In the genomic region with DNA sequence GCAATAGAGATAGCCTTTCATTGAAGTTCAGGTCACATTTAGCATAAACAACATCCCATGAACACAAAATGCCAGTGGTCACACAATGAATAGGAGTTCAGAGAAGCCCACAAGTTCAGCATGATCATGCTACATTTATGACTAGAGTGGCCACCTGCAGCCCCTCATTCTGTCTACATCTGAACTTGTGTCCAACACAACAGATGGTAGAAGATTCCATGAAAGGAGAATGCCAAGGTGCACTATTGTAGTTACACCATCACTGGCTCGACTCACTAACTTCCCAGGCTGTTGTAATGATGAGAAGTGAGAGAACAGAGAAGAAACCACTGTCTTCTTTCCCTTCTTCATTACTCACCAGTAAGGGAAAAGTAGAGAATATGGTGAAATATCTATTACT, we compare ENCODE assay signal across 26 mouse cellular contexts.
"Had no signal": no experiment of that assay in that cellular context is flagged by ENCODE, and none has a peak within 500 bp of the region (broad histone marks: within the 10 kb centered on the region; RNA-seq: fewer than 3 reads in every experiment).

No protein-coding gene starts in this region.

- H3K9me3 ChIP-seq: embryonic facial prominence, embryonic 10.5 days; embryonic facial prominence, embryonic 12.5 days; embryonic facial prominence, embryonic 13.5 days; embryonic facial prominence, embryonic 15.5 days; forebrain, embryonic 10.5 days; forebrain, embryonic 12.5 days; forebrain, embryonic 13.5 days; forebrain, embryonic 15.5 days; heart, embryonic 10.5 days had no signal

- H3K4me2 ChIP-seq: embryonic facial prominence, embryonic 12.5 days; embryonic facial prominence, embryonic 13.5 days; embryonic facial prominence, embryonic 15.5 days; forebrain, embryonic 12.5 days; forebrain, embryonic 13.5 days; forebrain, embryonic 15.5 days; heart, embryonic 11.5 days had no signal

- H3K27ac ChIP-seq: embryonic facial prominence, embryonic 10.5 days; embryonic facial prominence, embryonic 12.5 days; embryonic facial prominence, embryonic 13.5 days; embryonic facial prominence, embryonic 15.5 days; forebrain, embryonic 10.5 days; forebrain, embryonic 12.5 days; forebrain, embryonic 13.5 days; forebrain, embryonic 15.5 days; heart, adult 2 months; heart, embryonic 10.5 days had no signal

- H3K27me3 ChIP-seq: embryonic facial prominence, embryonic 12.5 days; embryonic facial prominence, embryonic 13.5 days; embryonic facial prominence, embryonic 15.5 days; forebrain, embryonic 12.5 days; forebrain, embryonic 13.5 days; forebrain, embryonic 15.5 days had no signal

- H3K4me1 ChIP-seq: forebrain, embryonic 12.5 days; forebrain, embryonic 13.5 days; forebrain, embryonic 15.5 days had no signal

- ATAC-seq: forebrain, embryonic 13.5 days; forebrain, embryonic 14.5 days; forebrain, embryonic 15.5 days; forebrain, embryonic 16.5 days; forebrain, postnatal 0 days had no signal

- DNase-seq: cerebellum, adult 18-20 months; cerebellum, adult 8-10 months; cerebellum, adult 9-10 months; cerebellum, postnatal 36 days; embryo, embryonic 11 days; forebrain, postnatal 0 days; gastrocnemius, postnatal 10 days; gastrocnemius, postnatal 14 days; gastrocnemius, postnatal 25 days; gastrocnemius, postnatal 36 days; heart, adult 11 months; heart, adult 18-20 months; heart, adult 2 months had no signal

- H3K36me3 ChIP-seq: embryonic facial prominence, embryonic 10.5 days; embryonic facial prominence, embryonic 12.5 days; embryonic facial prominence, embryonic 13.5 days; embryonic facial prominence, embryonic 15.5 days; forebrain, embryonic 10.5 days; forebrain, embryonic 12.5 days; forebrain, embryonic 15.5 days; heart, embryonic 10.5 days had no signal

- H3K4me3 ChIP-seq: embryonic facial prominence, embryonic 10.5 days; embryonic facial prominence, embryonic 12.5 days; embryonic facial prominence, embryonic 13.5 days; embryonic facial prominence, embryonic 15.5 days; erythroblast, embryonic 14.5 days; forebrain, embryonic 10.5 days; forebrain, embryonic 12.5 days; forebrain, embryonic 13.5 days; forebrain, embryonic 15.5 days; heart, adult 2 months; heart, embryonic 10.5 days had no signal

- H3K9ac ChIP-seq: embryonic facial prominence, embryonic 12.5 days; embryonic facial prominence, embryonic 13.5 days; embryonic facial prominence, embryonic 15.5 days; forebrain, embryonic 12.5 days; forebrain, embryonic 13.5 days; forebrain, embryonic 15.5 days; forebrain, postnatal 0 days had no signal
